Mouse (Mus musculus): ENCODE measurements around the gene Ap1s1. TPM values are rescaled to one million over a fixed set of nuclear protein-coding genes. Genes with fewer than 3 reads are reported as not detected.

Gene Ap1s1
- polyA plus RNA-seq, 1 experiment from 2014 or later: 60.7 TPM

DNA sequence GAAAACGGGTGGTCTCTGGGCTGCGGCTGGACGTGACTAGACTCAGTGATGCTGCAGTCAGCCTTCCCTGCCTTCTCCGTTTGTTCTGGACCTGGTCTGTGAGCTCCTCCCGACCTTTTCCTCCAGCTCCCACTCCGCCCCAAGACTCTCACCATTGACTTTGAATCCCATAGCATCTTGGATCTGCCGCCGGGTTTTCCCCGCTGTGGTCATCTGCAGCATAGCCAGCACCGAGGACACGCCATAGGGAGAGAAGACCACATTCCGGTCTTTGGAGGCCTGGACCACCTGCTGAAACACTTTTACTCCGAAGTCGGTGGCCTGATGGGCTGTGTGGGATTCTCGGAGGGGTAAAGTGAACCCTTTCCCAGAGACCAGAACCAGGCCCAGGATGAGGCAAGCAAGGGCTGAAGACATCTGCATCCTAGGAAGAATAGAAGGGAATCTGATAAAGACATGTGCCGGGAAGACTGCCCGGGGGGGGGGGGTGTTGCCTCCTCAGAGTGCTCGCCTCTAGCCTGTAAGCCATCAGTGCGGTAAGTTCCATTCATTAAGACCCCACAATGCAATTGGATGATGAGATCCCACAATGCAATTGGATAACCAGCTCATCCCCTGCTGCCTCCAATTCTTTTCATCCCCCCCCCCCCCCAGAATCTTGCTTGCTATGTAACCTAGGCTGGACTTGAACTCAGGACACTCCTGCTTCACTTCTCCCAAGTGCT is 25.1 kb upstream of the Ap1s1 start:
- TF ChIP-seq CTCF (IDR thresholded peaks at IDR 0.05; ENCODE audit: low read depth) (no peak), EP300 (IDR thresholded peaks at IDR 0.05; ENCODE audit: low read depth) (no peak)
- Histone ChIP-seq H3K4me3 (ENCODE audit: low read depth, low read length) (no peak overlapping the region), H3K9ac (replicated peaks) (no peak overlapping the region), H3K4me1 (ENCODE audit: insufficient read depth) (peaks cover 36% of the 10 kb centered on the region), H3K27me3 (ENCODE audit: insufficient read depth, low read length) (no peaks in the 10 kb centered on the region), H3K9me3 (ENCODE audit: low read length) (no peaks in the 10 kb centered on the region), H3K27ac (ENCODE audit: low read depth) (no peak overlapping the region), H3K36me3 (replicated peaks; ENCODE audit: insufficient read depth, low read length) (peaks cover 12% of the 10 kb centered on the region), H3K4me2 (ENCODE audit: low read depth, low read length) (peak overlapping the region; percentile 63)
- no peak for DNase-seq
- 81% methylated on average over 19 of the region's 19 CpGs for WGBS (ENCODE audit: insufficient replicate concordance)
- ATAC-seq: no peak

DNA sequence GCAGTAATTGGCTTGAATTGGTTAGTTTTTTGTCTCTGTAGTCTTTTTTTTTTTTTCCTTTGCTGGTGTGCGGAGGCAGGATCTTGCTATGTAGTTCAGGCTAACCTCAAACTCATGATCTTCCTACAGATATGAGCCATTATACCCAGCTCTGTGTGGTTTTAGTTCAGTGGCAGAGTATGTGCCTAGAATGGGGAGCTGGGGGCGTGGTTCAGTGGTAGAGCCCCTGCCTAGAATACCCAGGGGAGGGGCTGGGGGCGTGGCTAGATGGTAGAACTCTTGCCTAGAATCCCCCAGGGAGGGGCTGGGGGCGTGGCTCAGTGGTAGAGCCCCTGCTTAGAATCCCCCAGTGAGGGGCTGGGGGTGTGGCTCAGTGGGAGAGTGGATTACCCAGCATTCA is 22.8 kb upstream of the Ap1s1 start:
- 57% methylated on average over 4 of the region's 4 CpGs for WGBS (ENCODE audit: insufficient replicate concordance)

DNA sequence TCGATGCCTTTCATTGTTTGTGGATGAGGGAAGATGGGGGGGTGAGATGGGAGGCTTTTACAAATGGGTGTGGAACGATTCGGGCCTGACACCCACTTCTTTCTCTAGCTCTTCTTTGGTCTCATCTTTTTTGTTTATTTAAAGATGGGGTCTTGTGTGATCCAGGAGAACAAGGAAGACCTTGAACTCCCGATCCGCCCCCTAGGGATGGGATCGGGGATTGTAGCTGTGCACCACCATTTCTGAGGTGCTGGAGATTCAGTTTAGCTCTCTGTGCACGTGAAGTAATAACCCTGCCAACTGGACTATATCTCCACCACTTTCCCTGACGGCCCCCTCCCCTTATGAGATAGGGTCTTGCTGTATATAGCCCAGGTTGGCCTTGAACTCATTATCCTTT is 20.0 kb upstream of the Ap1s1 start:
- ATAC-seq (no peak), DNase-seq (no peak)
- 62% methylated on average over 8 of the region's 8 CpGs for WGBS (ENCODE audit: insufficient replicate concordance)
- H3K36me3 ChIP-seq (replicated peaks; ENCODE audit: insufficient read depth, low read length): peaks cover 17% of the 10 kb centered on the region
- H3K27ac ChIP-seq (ENCODE audit: low read depth): no peak overlapping the region
- no peak overlapping the region for H3K9ac ChIP-seq (replicated peaks)
- no peaks in the 10 kb centered on the region for H3K9me3 ChIP-seq (ENCODE audit: low read length)
- H3K4me2 ChIP-seq (ENCODE audit: low read depth, low read length): no peak overlapping the region
- no peak overlapping the region for H3K4me3 ChIP-seq (ENCODE audit: low read depth, low read length)
- H3K27me3 ChIP-seq (ENCODE audit: insufficient read depth, low read length): no peaks in the 10 kb centered on the region
- H3K4me1 ChIP-seq (ENCODE audit: insufficient read depth): peaks cover 2% of the 10 kb centered on the region; the same call in 1 of the 2 replicates
- TF ChIP-seq CTCF (IDR thresholded peaks at IDR 0.05; ENCODE audit: low read depth) (peak; percentile 23; the same call in 1 of the 2 replicates), EP300 (IDR thresholded peaks at IDR 0.05; ENCODE audit: low read depth) (no peak)

More for the DNA sequence above, 22.8 kb upstream of the Ap1s1 start:
- no peaks in the 10 kb centered on the region for H3K9me3 ChIP-seq (ENCODE audit: low read length)
- H3K36me3 ChIP-seq (replicated peaks; ENCODE audit: insufficient read depth, low read length): peaks cover 15% of the 10 kb centered on the region
- no peak overlapping the region for H3K4me2 ChIP-seq (ENCODE audit: low read depth, low read length)
- H3K27ac ChIP-seq (ENCODE audit: low read depth): no peak overlapping the region
- no peak overlapping the region for H3K4me3 ChIP-seq (ENCODE audit: low read depth, low read length)
- ATAC-seq (no peak), DNase-seq (no peak)
- no peak for TF ChIP-seq EP300 (IDR thresholded peaks at IDR 0.05; ENCODE audit: low read depth)
- no peak for TF ChIP-seq CTCF (IDR thresholded peaks at IDR 0.05; ENCODE audit: low read depth)
- no peaks in the 10 kb centered on the region for H3K27me3 ChIP-seq (ENCODE audit: insufficient read depth, low read length)
- H3K9ac ChIP-seq (replicated peaks): no peak overlapping the region
- H3K4me1 ChIP-seq (ENCODE audit: insufficient read depth): peaks cover 16% of the 10 kb centered on the region

DNA sequence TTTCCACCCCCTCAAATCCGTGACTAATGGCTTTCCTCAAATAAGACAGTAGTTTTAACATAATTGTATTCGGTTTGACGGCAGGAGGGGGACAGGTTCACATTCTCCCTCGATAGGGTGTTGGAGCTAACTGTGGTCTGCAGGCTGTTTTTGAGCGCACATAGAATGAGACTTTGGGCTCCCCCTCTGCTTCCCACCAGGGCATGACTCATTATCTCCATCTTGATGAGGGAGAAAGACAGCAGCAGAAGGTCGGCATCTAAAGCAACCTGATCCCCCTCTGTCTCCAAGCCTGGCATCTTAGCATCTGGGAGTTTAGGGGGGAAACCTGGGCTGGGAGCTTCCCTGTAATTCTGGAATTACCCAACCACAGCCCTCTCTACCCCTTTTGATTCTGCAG is 19.5 kb upstream of the Ap1s1 start:
- no peak for ATAC-seq
- no peaks in the 10 kb centered on the region for H3K9me3 ChIP-seq (ENCODE audit: low read length)
- no peak for DNase-seq
- no peak overlapping the region for H3K9ac ChIP-seq (replicated peaks)
- no peak overlapping the region for H3K4me3 ChIP-seq (ENCODE audit: low read depth, low read length)
- H3K36me3 ChIP-seq (replicated peaks; ENCODE audit: insufficient read depth, low read length): peaks cover 17% of the 10 kb centered on the region
- no peak overlapping the region for H3K27ac ChIP-seq (ENCODE audit: low read depth)
- TF ChIP-seq CTCF (IDR thresholded peaks at IDR 0.05; ENCODE audit: low read depth) (no peak), EP300 (IDR thresholded peaks at IDR 0.05; ENCODE audit: low read depth) (no peak)
- no peaks in the 10 kb centered on the region for H3K4me1 ChIP-seq (ENCODE audit: insufficient read depth)
- H3K4me2 ChIP-seq (ENCODE audit: low read depth, low read length): no peak overlapping the region
- WGBS (ENCODE audit: insufficient replicate concordance): 66% methylated on average over 6 of the region's 6 CpGs
- H3K27me3 ChIP-seq (ENCODE audit: insufficient read depth, low read length): no peaks in the 10 kb centered on the region

DNA sequence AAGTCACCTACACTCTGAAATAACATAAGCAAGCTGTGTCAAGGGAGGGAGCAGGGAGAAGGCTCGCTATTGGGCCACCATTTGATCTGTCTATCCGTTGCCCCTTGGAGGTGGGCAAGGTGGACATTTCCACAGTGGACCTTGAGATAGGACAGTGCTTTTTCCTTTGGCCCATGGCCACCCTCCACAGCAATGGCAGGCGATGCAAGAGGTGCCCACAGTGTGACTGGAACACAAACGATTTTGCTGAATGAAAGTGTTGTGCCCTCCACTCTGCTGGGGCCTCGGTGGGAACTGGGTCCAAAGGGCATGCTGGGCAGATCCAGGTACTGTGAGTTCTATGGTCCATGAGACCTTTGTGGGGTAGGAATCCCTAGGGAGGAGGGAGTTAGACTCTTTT is 16.7 kb upstream of the Ap1s1 start:
- TF ChIP-seq EP300 (IDR thresholded peaks at IDR 0.05; ENCODE audit: low read depth): no peak
- no peak overlapping the region for H3K4me2 ChIP-seq (ENCODE audit: low read depth, low read length)
- 72% methylated on average over 5 of the region's 5 CpGs for WGBS (ENCODE audit: insufficient replicate concordance)
- H3K27ac ChIP-seq (ENCODE audit: low read depth): no peak overlapping the region
- H3K36me3 ChIP-seq (replicated peaks; ENCODE audit: insufficient read depth, low read length): peaks cover 10% of the 10 kb centered on the region
- H3K27me3 ChIP-seq (ENCODE audit: insufficient read depth, low read length): no peaks in the 10 kb centered on the region
- H3K4me1 ChIP-seq (ENCODE audit: insufficient read depth): no peaks in the 10 kb centered on the region
- ATAC-seq: no peak
- H3K9ac ChIP-seq (replicated peaks): no peak overlapping the region
- H3K4me3 ChIP-seq (ENCODE audit: low read depth, low read length): no peak overlapping the region
- no peaks in the 10 kb centered on the region for H3K9me3 ChIP-seq (ENCODE audit: low read length)
- no peak for DNase-seq

DNA sequence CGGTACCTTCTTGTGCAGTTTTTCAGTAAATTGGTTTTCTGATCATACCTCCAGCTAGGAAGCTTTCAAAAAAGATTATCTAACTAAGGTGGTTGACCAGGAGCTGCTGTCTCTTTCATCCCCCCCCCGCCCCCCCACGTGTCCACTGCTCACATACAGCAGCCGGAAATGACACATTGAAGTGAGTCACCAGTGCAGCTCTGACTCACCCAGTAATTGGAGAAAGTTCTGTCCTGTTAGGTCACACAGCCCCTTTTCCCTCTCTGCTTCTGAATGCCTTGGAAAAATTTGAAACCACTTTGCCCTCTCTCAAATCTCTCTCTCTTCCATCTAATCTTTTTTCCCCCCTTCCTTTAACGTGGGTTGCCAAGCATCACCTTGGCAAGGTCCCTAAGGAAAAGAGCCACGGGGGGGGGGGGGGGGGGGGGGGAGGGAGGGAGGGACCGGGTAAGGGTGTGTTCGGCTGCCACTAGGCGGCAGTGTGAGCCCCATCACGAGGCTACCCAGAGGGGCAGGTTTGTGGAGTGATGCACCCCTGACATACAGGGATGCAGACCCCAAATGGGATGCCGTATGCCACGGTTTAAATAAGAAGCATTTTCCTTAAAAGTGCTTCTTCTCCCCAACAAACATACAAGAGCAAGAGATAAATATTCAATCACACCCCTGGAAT is 16.0 kb upstream of the Ap1s1 start:
- 18% methylated on average over 8 of the region's 12 CpGs for WGBS (ENCODE audit: insufficient replicate concordance)
- TF ChIP-seq CTCF (IDR thresholded peaks at IDR 0.05; ENCODE audit: low read depth) (peak; percentile 62), EP300 (IDR thresholded peaks at IDR 0.05; ENCODE audit: low read depth) (no peak)
- H3K27me3 ChIP-seq (ENCODE audit: insufficient read depth, low read length): no peaks in the 10 kb centered on the region
- H3K4me1 ChIP-seq (ENCODE audit: insufficient read depth): no peaks in the 10 kb centered on the region
- no peak overlapping the region for H3K4me2 ChIP-seq (ENCODE audit: low read depth, low read length)
- no peak overlapping the region for H3K4me3 ChIP-seq (ENCODE audit: low read depth, low read length)
- H3K27ac ChIP-seq (ENCODE audit: low read depth): no peak overlapping the region
- peak; percentile 64 for DNase-seq
- H3K36me3 ChIP-seq (replicated peaks; ENCODE audit: insufficient read depth, low read length): peaks cover 8% of the 10 kb centered on the region; the same call in 1 of the 2 replicates
- no peak overlapping the region for H3K9ac ChIP-seq (replicated peaks)
- peak; percentile 76 for ATAC-seq
- H3K9me3 ChIP-seq (ENCODE audit: low read length): no peaks in the 10 kb centered on the region
